Mouse (Mus musculus) midbrain, embryonic 12.5 days (tissue): ENCODE data around the gene Zfp316. TPM values are rescaled to one million over a fixed set of nuclear protein-coding genes. Genes with fewer than 3 reads are reported as not detected.
A peak's percentile ranks its signal among the peaks of the same experiment; 100 is the strongest.

Experiments used
- ATAC-seq: fragments of 200-750 bp; cut with Nextera tagmentation; 2 replicates; pipeline ENCODE4 v1.8.0; 2017; ENCODE audit warnings: low read depth, moderate TSS enrichment, moderate library complexity; ENCODE audit not compliant: low FRiP score
- H3K27ac ChIP-seq: fragments of 300-500 bp; sonication (generic); replicated peaks from 2 replicates; pipeline ENCODE4 v1.5.1; 2016; ENCODE audit warnings: mild to moderate bottlenecking
- H3K27me3 ChIP-seq: fragments of 300-500 bp; sonication (generic); 2 replicates; pipeline ENCODE4 v1.6.1; 2016; ENCODE audit warnings: mild to moderate bottlenecking
- H3K36me3 ChIP-seq: fragments of 300-500 bp; sonication (generic); 2 replicates; pipeline ENCODE4 v1.6.1; 2016
- H3K4me1 ChIP-seq: fragments of 300-500 bp; sonication (generic); 2 replicates; pipeline ENCODE4 v1.6.1; 2016
- H3K4me2 ChIP-seq: fragments of 300-500 bp; sonication (generic); replicated peaks from 2 replicates; pipeline ENCODE4 v1.6.1; 2016; ENCODE audit warnings: mild to moderate bottlenecking, moderate library complexity
- H3K4me3 ChIP-seq: fragments of 300-500 bp; sonication (generic); 2 replicates; pipeline ENCODE4 v1.5.1; 2016; ENCODE audit warnings: mild to moderate bottlenecking
- H3K9ac ChIP-seq: fragments of 300-500 bp; sonication (generic); replicated peaks from 2 replicates; pipeline ENCODE4 v1.6.1; 2016; ENCODE audit warnings: mild to moderate bottlenecking, moderate library complexity
- H3K9me3 ChIP-seq: fragments of 300-500 bp; sonication (generic); 2 replicates; pipeline ENCODE4 v1.6.1; 2016; ENCODE audit warnings: mild to moderate bottlenecking
- WGBS: fragments of 180-500 bp; shearing (Covaris S2); methylation state at CpG from one replicate; pipeline ENCODE4 v1.1.7; 2016; 5-methylcytosine and 5-hydroxymethylcytosine counted together
- polyA plus RNA-seq: library from polyadenylated mRNA; unstranded; fragments of >200 nt; fragmentation: Nextera tagmentation; extraction: Ambion mirVana; gene quantifications from 2 replicates; pipeline ENCODE4 v1.2.1, GENCODE M21; 2016

Zfp316 gene
- polyA plus RNA-seq, 1 experiment from 2014 or later = 17.9 TPM

- H3K4me3 ChIP-seq = no peak overlapping the region
- WGBS = 90% methylated on average over 16 of the region's 16 CpGs
- no peak overlapping the region for H3K4me2 ChIP-seq
- peaks cover 6% of the 10 kb centered on the region; the same call in 1 of the 2 replicates for H3K27me3 ChIP-seq
- H3K27ac ChIP-seq = no peak overlapping the region
- H3K9ac ChIP-seq = no peak overlapping the region
- ATAC-seq = no peak
- no peaks in the 10 kb centered on the region for H3K36me3 ChIP-seq
- H3K9me3 ChIP-seq = no peaks in the 10 kb centered on the region
- peaks cover 22% of the 10 kb centered on the region for H3K4me1 ChIP-seq
These were observed 2.9 kb upstream of the Zfp316 start for GRCm38 (mm10) chr5:143272540-143273330.

GRCm38 (mm10) chr5:143272108-143272507 lies 2.3 kb upstream of the Zfp316 start:
- no peak for ATAC-seq
- Histone ChIP-seq H3K4me2 (no peak overlapping the region), H3K27me3 (peaks cover 6% of the 10 kb centered on the region; the same call in 1 of the 2 replicates), H3K4me1 (peaks cover 22% of the 10 kb centered on the region), H3K27ac (no peak overlapping the region), H3K36me3 (no peaks in the 10 kb centered on the region), H3K9me3 (no peaks in the 10 kb centered on the region), H3K4me3 (no peak overlapping the region), H3K9ac (no peak overlapping the region)
- 75% methylated on average over 3 of the region's 3 CpGs for WGBS

- Histone ChIP-seq H3K4me2 (no peak overlapping the region), H3K36me3 (no peaks in the 10 kb centered on the region), H3K27ac (no peak overlapping the region), H3K27me3 (peaks cover 6% of the 10 kb centered on the region; the same call in 1 of the 2 replicates), H3K4me3 (no peak overlapping the region), H3K9me3 (no peaks in the 10 kb centered on the region), H3K4me1 (peaks cover 22% of the 10 kb centered on the region), H3K9ac (no peak overlapping the region)
- 84% methylated on average over 6 of the region's 6 CpGs for WGBS
- ATAC-seq = no peak
These were observed 1.8 kb upstream of the Zfp316 start for GRCm38 (mm10) chr5:143271642-143272041.

GRCm38 (mm10) chr5:143270151-143270519 lies 313 bp upstream of the Zfp316 start:
- Histone ChIP-seq H3K9me3 (no peaks in the 10 kb centered on the region), H3K4me1 (peaks cover 25% of the 10 kb centered on the region), H3K27ac (peak overlapping the region; percentile 83), H3K36me3 (no peaks in the 10 kb centered on the region), H3K27me3 (peaks cover 6% of the 10 kb centered on the region; the same call in 1 of the 2 replicates), H3K4me2 (peak overlapping the region; percentile 97), H3K9ac (peak overlapping the region; percentile 99), H3K4me3 (peak overlapping the region; percentile 97)
- ATAC-seq = peak; percentile 45
- 6% methylated on average over 10 of the region's 12 CpGs for WGBS

- Histone ChIP-seq H3K4me3 (peak overlapping the region; percentile 97), H3K4me2 (peak overlapping the region; percentile 97), H3K9me3 (no peaks in the 10 kb centered on the region), H3K4me1 (peaks cover 25% of the 10 kb centered on the region), H3K9ac (peak overlapping the region; percentile 99), H3K36me3 (peaks cover 10% of the 10 kb centered on the region), H3K27me3 (no peaks in the 10 kb centered on the region), H3K27ac (peak overlapping the region; percentile 83)
- ATAC-seq = no peak
- WGBS = 24% methylated on average over 8 of the region's 8 CpGs
These were observed 848 bp downstream of the Zfp316 start for GRCm38 (mm10) chr5:143268985-143269362.

- Histone ChIP-seq H3K27me3 (no peaks in the 10 kb centered on the region), H3K4me1 (peaks cover 25% of the 10 kb centered on the region)
- WGBS = 85% methylated on average over 6 of the region's 6 CpGs
These were observed 3.0 kb downstream of the Zfp316 start for GRCm38 (mm10) chr5:143266794-143267193.

GRCm38 (mm10) chr5:143265409-143265808 lies 4.4 kb downstream of the Zfp316 start:
- WGBS = 87% methylated on average over 1 of the region's 1 CpGs
- Histone ChIP-seq H3K27me3 (no peaks in the 10 kb centered on the region), H3K4me2 (no peak overlapping the region), H3K36me3 (peaks cover 42% of the 10 kb centered on the region), H3K27ac (no peak overlapping the region), H3K4me1 (peaks cover 17% of the 10 kb centered on the region), H3K9ac (no peak overlapping the region), H3K9me3 (no peaks in the 10 kb centered on the region), H3K4me3 (no peak overlapping the region)
- no peak for ATAC-seq

More at GRCm38 (mm10) chr5:143266794-143267193, 3.0 kb downstream of the Zfp316 start:
- Histone ChIP-seq H3K4me3 (no peak overlapping the region), H3K4me2 (no peak overlapping the region), H3K9ac (no peak overlapping the region), H3K27ac (no peak overlapping the region), H3K36me3 (peaks cover 31% of the 10 kb centered on the region), H3K9me3 (no peaks in the 10 kb centered on the region)
- ATAC-seq = no peak

GRCm38 (mm10) chr5:143264689-143265088 lies 5.1 kb downstream of the Zfp316 start:
- no peaks in the 10 kb centered on the region for H3K27me3 ChIP-seq
- no peak overlapping the region for H3K4me3 ChIP-seq
- peaks cover 50% of the 10 kb centered on the region for H3K36me3 ChIP-seq
- WGBS = 94% methylated on average over 10 of the region's 10 CpGs
- H3K9ac ChIP-seq = no peak overlapping the region
- no peak overlapping the region for H3K4me2 ChIP-seq
- H3K9me3 ChIP-seq = no peaks in the 10 kb centered on the region
- ATAC-seq = no peak
- H3K4me1 ChIP-seq = peaks cover 14% of the 10 kb centered on the region
- H3K27ac ChIP-seq = no peak overlapping the region

- Histone ChIP-seq H3K9me3 (no peaks in the 10 kb centered on the region), H3K36me3 (peaks cover 72% of the 10 kb centered on the region), H3K27me3 (peaks cover 23% of the 10 kb centered on the region), H3K27ac (no peak overlapping the region), H3K4me1 (peaks cover 4% of the 10 kb centered on the region; the same call in 1 of the 2 replicates), H3K9ac (no peak overlapping the region), H3K4me3 (no peak overlapping the region), H3K4me2 (no peak overlapping the region)
- no peak for ATAC-seq
- WGBS = 91% methylated on average over 8 of the region's 8 CpGs
These were observed 8.2 kb downstream of the Zfp316 start for GRCm38 (mm10) chr5:143261636-143262035.

- Histone ChIP-seq H3K27ac (no peak overlapping the region), H3K4me2 (no peak overlapping the region), H3K4me1 (peaks cover 23% of the 10 kb centered on the region), H3K4me3 (no peak overlapping the region), H3K9ac (no peak overlapping the region), H3K27me3 (peaks cover 81% of the 10 kb centered on the region), H3K36me3 (peaks cover 84% of the 10 kb centered on the region), H3K9me3 (no peaks in the 10 kb centered on the region)
- no peak for ATAC-seq
- 83% methylated on average over 5 of the region's 5 CpGs for WGBS
These were observed 14.0 kb downstream of the Zfp316 start for GRCm38 (mm10) chr5:143255802-143256201.

GRCm38 (mm10) chr5:143255131-143255519 lies 14.7 kb downstream of the Zfp316 start:
- no peak for ATAC-seq
- Histone ChIP-seq H3K36me3 (peaks cover 77% of the 10 kb centered on the region), H3K27ac (no peak overlapping the region), H3K27me3 (peaks cover 84% of the 10 kb centered on the region), H3K9me3 (no peaks in the 10 kb centered on the region), H3K9ac (no peak overlapping the region), H3K4me1 (peaks cover 23% of the 10 kb centered on the region), H3K4me2 (0 out of 2 replicates have a peak overlapping the region, but pooled peaks have one; percentile 60), H3K4me3 (peak overlapping the region; percentile 41; the same call in 1 of the 2 replicates)
- WGBS = 16% methylated on average over 24 of the region's 24 CpGs

- 6% methylated on average over 66 of the region's 66 CpGs for WGBS
- peaks cover 72% of the 10 kb centered on the region for H3K36me3 ChIP-seq
- no peak overlapping the region for H3K27ac ChIP-seq
- H3K27me3 ChIP-seq = peaks cover 84% of the 10 kb centered on the region
- H3K9ac ChIP-seq = no peak overlapping the region
- H3K4me3 ChIP-seq = peak overlapping the region; percentile 41
- no peaks in the 10 kb centered on the region for H3K9me3 ChIP-seq
- peaks cover 23% of the 10 kb centered on the region for H3K4me1 ChIP-seq
- no peak for ATAC-seq
- H3K4me2 ChIP-seq = peak overlapping the region; percentile 60
These were observed 15.2 kb downstream of the Zfp316 start for GRCm38 (mm10) chr5:143254487-143255130.
